Mouse (Mus musculus) lung, postnatal 0 days (tissue): Measurements from ENCODE around the gene Fam169a.

Experiments used
- CTCF ChIP-seq: IDR thresholded peaks from 2 replicates; pipeline ENCODE4 v1.5.1; 2016; ENCODE audit warnings: antibody characterized with exemption, mild to moderate bottlenecking
- EP300 ChIP-seq: IDR thresholded peaks from 2 replicates; pipeline ENCODE4 v1.6.1; 2016; ENCODE audit warnings: antibody characterized with exemption, mild to moderate bottlenecking, control low read depth

DNA sequence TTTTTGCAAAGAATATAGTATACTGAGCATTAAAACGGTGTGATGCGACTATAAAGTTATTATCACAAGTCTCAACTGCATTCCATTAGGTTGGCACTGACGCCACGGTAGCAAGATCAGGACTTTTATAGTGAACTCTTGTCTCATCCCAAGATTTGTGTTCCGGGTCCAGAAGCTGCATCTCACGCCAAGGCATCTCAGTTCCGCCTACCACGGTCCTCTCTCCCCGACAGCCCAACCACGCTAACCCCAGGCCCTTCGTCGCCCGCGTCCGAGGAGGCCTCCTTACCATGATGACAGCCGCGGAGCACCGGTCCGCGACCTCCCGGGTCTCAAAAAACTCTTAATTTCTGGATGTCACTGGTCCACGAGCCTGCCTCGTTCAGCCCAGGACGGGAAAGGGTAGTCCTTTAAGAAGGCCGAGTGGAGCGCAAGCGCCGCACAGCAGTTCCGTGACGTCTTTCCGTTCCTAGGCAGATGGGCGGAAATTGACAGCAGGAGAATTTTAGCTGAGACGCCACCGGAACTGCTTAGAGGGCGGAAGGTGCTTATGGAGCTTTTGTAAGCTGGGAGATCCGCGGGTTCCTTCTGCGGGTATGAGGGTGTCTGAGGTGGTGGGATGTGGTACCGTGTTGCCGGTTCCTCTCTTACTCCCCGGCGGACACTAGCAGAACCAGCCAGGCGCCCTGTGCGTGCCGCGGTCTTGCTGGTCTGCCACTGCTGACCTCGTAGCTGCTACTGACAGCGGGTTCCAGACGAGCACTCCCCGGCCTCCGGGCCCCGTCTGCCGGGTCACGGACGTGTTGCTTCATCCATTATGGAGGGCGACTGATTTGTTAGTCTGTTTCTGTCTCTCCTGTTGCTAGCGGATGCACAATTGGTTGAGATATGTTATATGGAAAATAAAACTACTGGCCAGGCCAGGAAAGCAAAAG is 70.6 kb downstream of the Fam169a start, which contains the start of the genes Gfm2 and Nsa2:
- TF ChIP-seq CTCF (no peak), EP300 (no peak)
